Mouse (Mus musculus) A20 (cell line): Measurements from ENCODE around the gene Krtap9-1.
"Not testable (repeated sequence)": the region's sequence is repeated elsewhere in the genome, so short reads cannot be mapped to it uniquely, and the experiment has no call there.

ENCODE experiments used
- DNase-seq: peaks from one replicate; pipeline ENCODE4 v3.0.0-alpha.2; 2011; ENCODE audit warnings: low read depth, low spot score

Krtap9-1 gene

DNA sequence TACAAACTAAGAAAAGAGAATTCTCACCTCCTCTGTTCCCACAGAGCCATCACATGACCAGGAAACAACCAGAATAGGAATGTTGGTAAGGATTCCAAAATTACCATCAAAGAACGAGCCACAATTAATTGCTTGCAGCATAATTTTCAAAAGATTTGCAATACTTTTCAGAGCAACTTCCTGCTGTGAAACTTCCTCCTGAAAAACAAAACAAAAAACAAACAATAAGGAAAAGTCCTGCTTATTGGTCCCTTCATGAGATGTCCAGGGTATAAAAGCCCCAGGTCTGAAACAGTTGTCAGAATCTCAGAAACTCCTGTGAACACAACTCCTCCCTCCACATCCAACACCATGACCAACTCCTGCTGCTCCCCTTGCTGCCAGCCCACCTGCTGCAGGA, at the start of gene Krtap9-1:
TSS of gene Krtap9-1 (plus strand) at position 301 of the 400 bp plus-strand sequence.
- DNase-seq, result not testable (repeated sequence)

DNA sequence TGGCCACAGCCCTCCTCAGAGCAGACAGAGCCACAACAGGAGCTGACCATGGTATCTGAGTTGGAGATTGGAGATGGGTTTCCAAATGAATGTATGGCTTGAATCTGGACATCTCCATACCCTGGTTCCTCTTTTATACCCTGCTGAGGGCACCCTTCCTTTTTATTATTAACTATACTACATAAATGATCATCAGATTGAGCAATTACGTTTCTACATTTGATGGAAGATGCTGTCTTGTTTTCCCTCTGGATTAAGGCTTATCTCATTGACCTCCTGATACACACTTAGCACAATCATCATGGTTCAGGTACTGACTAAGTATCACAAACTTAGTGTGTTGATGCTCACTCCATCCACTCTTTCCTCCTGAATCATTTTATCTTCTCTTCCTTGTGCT, 35.2 kb upstream of the Krtap9-1 start, which contains the start of gene 2300003K06Rik:
TSS of gene 2300003K06Rik (minus strand) at position 101 of the 400 bp plus-strand sequence.
- DNase-seq, result no peak

DNA sequence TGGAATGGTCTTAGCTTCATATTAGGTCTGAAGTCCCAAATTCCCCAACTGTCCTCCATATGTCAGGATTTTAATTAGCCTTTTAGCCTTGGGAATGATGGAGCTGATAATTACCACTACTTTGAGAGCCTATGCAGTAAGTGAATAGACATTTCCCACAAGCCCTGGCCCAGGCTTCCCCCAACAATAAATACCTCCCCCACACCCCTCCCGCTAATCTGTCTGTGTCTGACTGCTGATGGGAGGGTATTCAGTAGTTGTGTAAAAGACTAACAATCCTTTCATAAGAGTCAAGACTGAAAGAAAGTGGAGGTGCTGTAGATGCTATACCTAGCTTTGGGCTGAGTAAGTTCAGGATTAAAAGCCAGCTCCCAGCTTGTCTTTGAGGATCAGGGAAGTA, 31.0 kb upstream of the Krtap9-1 start:
- no peak for DNase-seq

DNA sequence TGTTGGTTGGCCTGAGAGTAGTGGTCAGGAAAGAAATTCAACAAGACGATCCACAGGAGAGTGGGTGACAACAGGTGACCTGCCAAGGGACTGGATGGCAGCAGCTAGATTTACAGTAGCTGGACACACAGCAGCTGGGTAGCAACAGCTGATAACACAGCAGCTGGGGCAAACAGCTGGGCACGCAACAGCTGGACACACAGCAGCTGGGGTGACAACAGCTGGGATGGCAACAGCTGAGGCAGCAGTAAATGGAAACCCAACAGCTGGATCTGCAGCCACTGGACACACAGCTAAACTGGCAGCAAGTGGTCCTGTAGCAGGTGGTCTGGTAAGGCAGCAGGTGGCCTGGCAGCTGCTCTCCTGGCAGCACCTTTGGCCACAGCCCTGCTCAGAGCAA, 26.4 kb upstream of the Krtap9-1 start:
- no peak for DNase-seq

DNA sequence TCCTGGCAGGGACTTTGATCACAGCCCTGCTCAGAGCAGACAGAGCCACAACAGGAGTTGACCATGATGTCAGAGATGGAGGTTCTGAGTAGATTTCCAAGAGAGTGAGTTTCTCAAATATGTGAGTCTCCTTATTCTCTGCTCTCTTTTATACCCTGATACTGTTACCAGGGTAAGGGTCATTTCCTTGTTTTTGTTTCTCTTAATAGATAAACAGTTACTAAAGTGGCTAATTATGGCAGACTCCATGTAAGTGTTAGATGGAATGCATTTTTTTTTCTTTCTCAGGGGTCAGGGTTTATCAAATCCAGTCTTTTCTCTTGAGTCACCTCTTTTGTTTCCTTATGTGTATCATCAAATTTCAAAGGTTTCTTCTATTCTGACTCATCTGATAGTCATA, 21.7 kb upstream of the Krtap9-1 start, which contains the start of gene Krtap4-16:
TSS of gene Krtap4-16 (minus strand) at position 101 of the 400 bp plus-strand sequence.
- no peak for DNase-seq

DNA sequence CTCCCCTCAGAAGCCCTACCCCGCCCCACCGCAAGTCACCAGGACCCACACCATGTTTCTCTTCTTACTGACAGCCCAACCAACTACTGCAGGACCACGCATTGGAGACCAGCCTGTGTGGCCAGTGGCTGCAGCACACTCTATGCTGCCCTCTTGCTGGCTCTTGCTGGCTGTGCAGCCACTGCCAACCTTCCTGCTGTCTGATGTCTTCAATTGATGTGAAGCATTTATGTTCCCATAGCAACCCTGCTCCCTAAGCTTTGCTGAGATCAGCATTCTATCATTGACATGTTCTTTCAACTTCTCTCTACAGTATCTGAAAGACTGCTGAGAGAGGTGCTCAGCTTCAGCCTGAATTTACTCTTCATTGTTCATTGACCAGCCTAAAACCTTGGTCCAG, 19.1 kb upstream of the Krtap9-1 start:
- DNase-seq, result no peak

DNA sequence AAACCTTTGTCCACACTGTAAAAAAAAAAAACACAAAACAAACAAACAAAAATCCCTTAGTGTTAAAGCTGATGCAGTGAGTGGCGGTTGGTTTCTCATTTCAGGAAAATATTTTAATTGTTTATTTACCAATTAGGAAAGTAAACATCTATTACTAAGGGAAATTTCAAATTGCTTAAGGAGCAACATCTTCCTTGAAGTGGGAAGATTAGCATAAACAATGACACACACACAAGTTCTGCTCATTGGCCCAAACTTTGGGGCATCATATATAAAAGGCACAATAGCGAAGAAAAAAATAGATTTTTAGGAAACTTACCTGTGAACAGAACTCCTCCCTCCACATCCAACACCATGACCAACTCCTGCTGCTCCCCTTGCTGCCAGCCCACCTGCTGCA, 15.6 kb upstream of the Krtap9-1 start, which contains the start of gene Gm11568:
TSS of gene Gm11568 (plus strand) at position 301 of the 400 bp plus-strand sequence.
- no peak for DNase-seq

DNA sequence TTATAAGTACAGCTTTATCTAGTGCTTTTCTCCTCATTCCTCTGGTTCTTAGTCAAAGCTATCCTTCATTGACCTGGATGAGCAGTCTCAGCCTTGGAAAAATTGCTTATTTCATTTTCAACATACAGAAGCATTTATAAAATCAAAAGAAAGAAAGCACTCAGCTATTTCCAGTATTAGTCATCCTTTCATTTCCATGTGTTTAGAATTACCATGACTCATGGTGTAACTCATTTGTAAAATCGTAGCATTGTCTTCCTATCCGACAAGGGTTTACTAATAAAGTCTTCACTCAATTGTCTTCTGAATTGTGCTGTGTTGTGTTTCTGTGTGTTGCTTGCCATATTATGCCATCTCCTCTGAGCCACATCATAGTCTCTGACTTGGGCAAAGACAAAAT, 14.4 kb upstream of the Krtap9-1 start:
- no peak for DNase-seq

DNA sequence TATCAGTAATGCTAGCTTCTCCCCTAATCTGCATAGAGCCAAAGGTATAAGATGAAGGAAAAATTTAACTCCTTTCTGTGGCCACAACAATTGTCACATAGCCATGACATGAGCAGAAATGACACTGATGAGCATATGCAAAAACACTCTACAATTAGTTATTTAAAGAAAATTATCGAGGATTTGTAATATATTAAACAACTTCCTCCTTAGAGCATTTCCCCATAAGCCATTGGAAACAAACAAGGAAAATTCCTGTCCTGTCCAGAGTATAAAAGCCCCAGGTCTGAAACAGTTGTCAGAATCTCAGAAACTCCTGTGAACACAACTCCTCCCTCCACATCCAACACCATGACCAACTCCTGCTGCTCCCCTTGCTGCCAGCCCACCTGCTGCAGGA, 9.0 kb upstream of the Krtap9-1 start, which contains the start of gene Gm11559:
TSS of gene Gm11559 (plus strand) at position 301 of the 400 bp plus-strand sequence.
- not testable (repeated sequence) for DNase-seq

DNA sequence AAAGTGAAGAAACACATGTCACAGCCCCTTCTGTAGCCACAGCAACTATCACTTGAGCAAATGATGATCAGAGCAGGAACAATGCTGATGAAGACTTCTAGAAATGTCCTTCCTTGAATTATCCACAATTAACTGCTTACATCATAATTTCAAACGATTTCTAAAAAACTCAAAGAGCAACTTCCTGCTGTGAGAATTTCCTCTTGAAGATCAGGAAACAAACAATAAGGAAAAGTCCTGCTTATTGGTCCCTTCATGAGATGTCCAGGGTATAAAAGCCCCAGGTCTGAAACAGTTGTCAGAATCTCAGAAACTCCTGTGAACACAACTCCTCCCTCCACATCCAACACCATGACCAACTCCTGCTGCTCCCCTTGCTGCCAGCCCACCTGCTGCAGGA, 5.7 kb downstream of the Krtap9-1 start, which contains the start of gene Gm11567:
TSS of gene Gm11567 (plus strand) at position 301 of the 400 bp plus-strand sequence.
- DNase-seq, result not testable (repeated sequence)

DNA sequence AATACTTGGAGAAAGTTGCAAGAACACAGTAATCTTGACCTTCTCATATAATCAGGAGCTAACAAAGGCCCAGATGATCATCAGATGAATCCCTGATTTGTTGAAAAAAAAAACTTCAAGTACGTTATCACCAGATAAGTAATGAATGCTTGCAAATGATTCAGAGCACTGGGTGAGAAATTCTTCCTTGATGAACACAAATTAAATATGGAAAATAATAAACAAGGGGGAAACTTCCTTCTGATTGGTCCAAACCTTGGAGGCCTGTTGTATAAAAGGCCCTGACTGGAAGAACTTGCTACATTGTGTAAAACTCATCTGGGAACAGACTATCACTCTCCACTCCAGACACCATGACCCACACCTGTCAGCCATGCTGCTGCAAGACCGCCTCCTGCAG, 34.4 kb downstream of the Krtap9-1 start, which contains the start of gene Krtap31-1:
TSS of gene Krtap31-1 (plus strand) at position 301 of the 400 bp plus-strand sequence.
- DNase-seq, result no peak

DNA sequence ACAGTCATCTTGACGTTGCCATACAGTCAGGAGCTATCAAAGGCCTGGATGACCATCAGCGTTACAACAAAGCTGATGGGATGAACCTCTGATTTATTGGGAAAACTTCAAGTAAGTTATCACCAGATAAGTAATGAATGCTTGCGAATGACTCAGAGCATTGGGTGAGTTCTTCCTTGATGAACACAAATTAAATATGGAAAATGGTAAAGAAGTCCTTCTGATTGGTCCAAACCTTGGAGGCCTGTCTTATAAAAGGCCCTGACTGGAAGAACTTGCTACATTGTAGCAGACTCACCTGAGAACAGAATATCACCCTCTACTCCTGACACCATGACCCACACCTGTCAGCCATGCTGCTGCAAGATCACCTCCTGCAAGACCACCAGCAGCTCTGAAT, 41.3 kb downstream of the Krtap9-1 start, which contains the start of gene Gm11565:
TSS of gene Gm11565 (plus strand) at position 301 of the 400 bp plus-strand sequence.
- no peak for DNase-seq
